Mouse (Mus musculus) adrenal gland, postnatal 36 days (tissue): ENCODE data around the gene Prkcg. TPM values are rescaled to one million over a fixed set of nuclear protein-coding genes. Genes with fewer than 3 reads are reported as not detected.

Source experiments
- DNase-seq, 2 experiments: peaks; one replicate each; pipeline ENCODE4 v3.0.0; 2021; ENCODE audit warnings: mixed read lengths in 1 of 2
- total RNA-seq, 2 experiments: library from RNA; stranded (reverse); gene quantifications; 2 replicates each; pipeline ENCODE4 v1.2.3; 2021

Prkcg gene
- total RNA-seq, 2 experiments from 2014 or later: 0.56 to 0.89 TPM

- DNase-seq: no peak
Observed at GRCm38 (mm10) chr7:3365547-3366279, 76.7 kb downstream of the Prkcg start.

GRCm38 (mm10) chr7:3366705-3367516 is 77.9 kb downstream of the Prkcg start:
- DNase-seq: peak; percentile 28 to 44

- DNase-seq: peak in 1 of 2 experiments; percentile 21
Observed at GRCm38 (mm10) chr7:3367569-3367968, 78.6 kb downstream of the Prkcg start.

- no peak for DNase-seq
Observed at GRCm38 (mm10) chr7:3368311-3368710, 79.3 kb downstream of the Prkcg start.

GRCm38 (mm10) chr7:3369189-3369588 is 80.2 kb downstream of the Prkcg start:
- no peak for DNase-seq

GRCm38 (mm10) chr7:3370407-3370806 is 81.4 kb downstream of the Prkcg start:
- DNase-seq: peak; percentile 3 to 24

- no peak for DNase-seq
Observed at GRCm38 (mm10) chr7:3372376-3372775, 83.4 kb downstream of the Prkcg start.

- DNase-seq: no peak
Observed at GRCm38 (mm10) chr7:3373754-3374153, 84.8 kb downstream of the Prkcg start.

GRCm38 (mm10) chr7:3376831-3377230 is 87.9 kb downstream of the Prkcg start:
- peak; percentile 82 to 88 for DNase-seq

Other genes with a start within 250 kb of the Prkcg start
- not detected for gene AU018091, start 120.0 kb upstream of the Prkcg start, total RNA-seq
- gene Nlrp12, start 39.4 kb upstream of the Prkcg start, total RNA-seq: under 1 TPM in 1 of 2 experiments, not detected in 1; 0.07 TPM
- 10 to 100 TPM; 67.8 to 81.2 TPM for gene Myadm, start 99 bp upstream of the Prkcg start, total RNA-seq
- 1 to 10 TPM; 7.0 to 8.0 TPM for gene Cacng7, start 43.8 kb downstream of the Prkcg start, total RNA-seq
- gene Cacng8, start 101.5 kb downstream of the Prkcg start, total RNA-seq: 1 to 10 TPM; 2.0 to 5.1 TPM
- not detected for gene Cacng6, start 135.0 kb downstream of the Prkcg start, total RNA-seq
- gene Tarm1, start 213.4 kb downstream of the Prkcg start, total RNA-seq: 1 to 10 TPM; 1.2 to 1.8 TPM